Mouse (Mus musculus) embryonic facial prominence, embryonic 15.5 days (tissue): ENCODE results near the gene Dab2. TPM values are rescaled to one million over a fixed set of nuclear protein-coding genes. Genes with fewer than 3 reads are reported as not detected.
A peak's percentile ranks its signal among the peaks of the same experiment; 100 is the strongest.

ENCODE experiments used
- ATAC-seq: fragments of 200-750 bp; cut with Nextera tagmentation; 2 replicates; pipeline ENCODE4 v1.8.0; 2017; ENCODE audit warnings: low read depth, moderate TSS enrichment; ENCODE audit not compliant: insufficient number of reproducible peaks, low FRiP score, low TSS enrichment
- H3K27ac ChIP-seq: fragments of 300-500 bp; sonication (generic); replicated peaks from 2 replicates; pipeline ENCODE4 v1.5.1; 2015; ENCODE audit warnings: mild to moderate bottlenecking, inconsistent platforms
- H3K27me3 ChIP-seq: fragments of 300-500 bp; sonication (generic); 2 replicates; pipeline ENCODE4 v1.6.1; 2015; ENCODE audit warnings: inconsistent platforms
- H3K36me3 ChIP-seq: fragments of 300-500 bp; sonication (generic); 2 replicates; pipeline ENCODE4 v1.6.1; 2015; ENCODE audit warnings: mild to moderate bottlenecking, inconsistent platforms
- H3K4me1 ChIP-seq: fragments of 300-500 bp; sonication (generic); 2 replicates; pipeline ENCODE4 v1.6.1; 2015; ENCODE audit warnings: inconsistent platforms
- H3K4me2 ChIP-seq: fragments of 300-500 bp; sonication (generic); replicated peaks from 2 replicates; pipeline ENCODE4 v1.6.1; 2015; ENCODE audit warnings: mild to moderate bottlenecking, inconsistent platforms
- H3K4me3 ChIP-seq: fragments of 300-500 bp; sonication (generic); replicated peaks from 2 replicates; pipeline ENCODE4 v1.5.1; 2015; ENCODE audit warnings: mild to moderate bottlenecking, inconsistent platforms
- H3K9ac ChIP-seq: fragments of 300-500 bp; sonication (generic); 2 replicates; pipeline ENCODE4 v1.6.1; 2015; ENCODE audit warnings: inconsistent platforms
- H3K9me3 ChIP-seq: fragments of 300-500 bp; sonication (generic); replicated peaks from 2 replicates; pipeline ENCODE4 v1.6.1; 2016; ENCODE audit warnings: inconsistent platforms
- WGBS: fragments of 180-500 bp; shearing (Covaris S2); methylation state at CpG from one replicate; pipeline ENCODE4 v1.1.7; 2015; 5-methylcytosine and 5-hydroxymethylcytosine counted together
- polyA plus RNA-seq: library from polyadenylated mRNA; unstranded; fragments of >200 nt; fragmentation: Nextera tagmentation; extraction: Ambion mirVana; gene quantifications from 2 replicates; pipeline ENCODE4 v1.2.1, GENCODE M21; 2015

Dab2 gene
- polyA plus RNA-seq, 1 experiment from 2014 or later = 81.5 TPM

GRCm38 (mm10) chr15:6296071-6296470 is 3.5 kb upstream of the Dab2 start:
- H3K27me3 ChIP-seq = no peaks in the 10 kb centered on the region
- WGBS = 64% methylated on average over 2 of the region's 2 CpGs
- ATAC-seq = no peak
- no peaks in the 10 kb centered on the region for H3K36me3 ChIP-seq
- H3K27ac ChIP-seq = no peak overlapping the region
- H3K4me3 ChIP-seq = no peak overlapping the region
- H3K4me1 ChIP-seq = no peaks in the 10 kb centered on the region
- H3K9ac ChIP-seq = no peak overlapping the region
- no peak overlapping the region for H3K4me2 ChIP-seq
- H3K9me3 ChIP-seq = no peaks in the 10 kb centered on the region

DNA sequence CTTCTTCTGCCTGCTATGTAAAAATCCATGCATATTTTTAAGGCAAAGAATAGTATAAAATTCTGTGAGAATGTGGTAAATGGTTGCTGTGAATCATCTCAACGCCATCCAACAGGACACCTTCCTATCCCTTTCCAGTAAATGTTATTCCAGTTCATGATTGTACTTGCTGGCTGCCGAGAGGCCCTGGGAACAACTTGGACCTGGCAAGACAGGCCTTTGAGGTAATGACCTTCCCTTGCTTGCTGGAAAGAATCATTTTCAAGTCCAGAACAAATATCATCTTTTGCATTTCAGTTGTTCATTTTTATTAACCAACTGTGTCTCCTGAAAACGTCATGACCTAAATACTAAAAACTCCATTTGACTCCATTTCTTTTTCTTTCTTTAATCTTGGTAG is 862 bp upstream of the Dab2 start:
- Histone ChIP-seq H3K9me3 (no peaks in the 10 kb centered on the region), H3K9ac (no peak overlapping the region), H3K4me3 (no peak overlapping the region), H3K36me3 (no peaks in the 10 kb centered on the region), H3K27ac (no peak overlapping the region), H3K4me1 (no peaks in the 10 kb centered on the region), H3K27me3 (no peaks in the 10 kb centered on the region), H3K4me2 (no peak overlapping the region)
- ATAC-seq = no peak
- WGBS = 84% methylated on average over 3 of the region's 3 CpGs

GRCm38 (mm10) chr15:6302219-6302618 is 2.6 kb downstream of the Dab2 start:
- H3K4me3 ChIP-seq = no peak overlapping the region
- no peaks in the 10 kb centered on the region for H3K27me3 ChIP-seq
- no peaks in the 10 kb centered on the region for H3K36me3 ChIP-seq
- no peaks in the 10 kb centered on the region for H3K9me3 ChIP-seq
- H3K4me1 ChIP-seq = no peaks in the 10 kb centered on the region
- no peak for ATAC-seq
- H3K4me2 ChIP-seq = no peak overlapping the region
- WGBS = 72% methylated on average over 4 of the region's 4 CpGs
- H3K27ac ChIP-seq = no peak overlapping the region
- H3K9ac ChIP-seq = no peak overlapping the region

DNA sequence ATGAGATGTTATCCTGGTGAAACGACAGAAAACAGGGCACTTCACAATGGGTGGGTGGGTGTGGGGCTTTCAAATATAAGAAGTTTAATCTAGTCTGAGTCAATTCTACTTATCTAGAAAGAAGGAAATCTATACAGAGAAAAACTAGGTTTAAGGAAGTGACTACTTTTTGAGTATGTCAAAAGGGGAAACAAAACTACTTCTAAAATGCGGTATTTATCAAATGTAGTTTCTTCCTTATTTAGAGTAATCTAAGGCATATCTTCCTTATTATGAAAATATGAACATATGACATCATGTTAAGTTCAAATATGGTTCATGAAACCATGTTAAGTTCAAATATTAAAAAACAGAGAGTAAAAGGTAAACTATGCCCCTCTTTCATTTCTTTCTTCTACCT is 4.2 kb downstream of the Dab2 start:
- Histone ChIP-seq H3K4me1 (no peaks in the 10 kb centered on the region), H3K4me2 (no peak overlapping the region), H3K9ac (no peak overlapping the region), H3K9me3 (no peaks in the 10 kb centered on the region), H3K36me3 (no peaks in the 10 kb centered on the region), H3K27me3 (no peaks in the 10 kb centered on the region), H3K4me3 (no peak overlapping the region), H3K27ac (no peak overlapping the region)
- no peak for ATAC-seq
- 63% methylated on average over 2 of the region's 2 CpGs for WGBS

DNA sequence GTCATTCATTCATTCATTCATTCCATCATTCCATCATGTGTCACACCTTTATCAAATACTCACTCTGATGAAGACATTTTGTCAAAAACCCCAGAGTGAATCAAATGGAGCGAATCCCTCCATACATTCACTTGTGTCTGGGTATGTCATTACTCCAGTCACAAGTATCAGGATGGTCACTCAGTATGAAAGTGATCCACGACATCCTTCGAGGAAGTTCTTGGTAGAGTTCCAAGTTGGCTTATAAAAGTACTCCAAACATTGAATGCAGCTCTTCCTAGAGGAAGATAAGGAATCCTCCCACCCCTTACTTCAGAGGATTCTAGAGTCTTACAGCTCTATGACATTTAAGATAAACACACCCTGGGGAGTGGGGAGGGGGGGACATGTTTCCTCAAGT is 10.0 kb downstream of the Dab2 start:
- no peak overlapping the region for H3K27ac ChIP-seq
- 88% methylated on average over 3 of the region's 3 CpGs for WGBS
- no peak overlapping the region for H3K4me2 ChIP-seq
- no peak for ATAC-seq
- no peaks in the 10 kb centered on the region for H3K9me3 ChIP-seq
- H3K4me1 ChIP-seq = no peaks in the 10 kb centered on the region
- H3K9ac ChIP-seq = no peak overlapping the region
- H3K36me3 ChIP-seq = no peaks in the 10 kb centered on the region
- H3K27me3 ChIP-seq = no peaks in the 10 kb centered on the region
- H3K4me3 ChIP-seq = no peak overlapping the region

- Histone ChIP-seq H3K4me3 (no peak overlapping the region), H3K36me3 (no peaks in the 10 kb centered on the region)
- WGBS = 56% methylated on average over 4 of the region's 4 CpGs
Measured at GRCm38 (mm10) chr15:6310417-6310816, 10.8 kb downstream of the Dab2 start.

GRCm38 (mm10) chr15:6312396-6312795 is 12.8 kb downstream of the Dab2 start:
- H3K27me3 ChIP-seq = no peaks in the 10 kb centered on the region
- 81% methylated on average over 3 of the region's 3 CpGs for WGBS
- H3K27ac ChIP-seq = no peak overlapping the region
- H3K9ac ChIP-seq = no peak overlapping the region
- no peaks in the 10 kb centered on the region for H3K4me1 ChIP-seq
- H3K9me3 ChIP-seq = no peaks in the 10 kb centered on the region
- no peak for ATAC-seq
- H3K36me3 ChIP-seq = no peaks in the 10 kb centered on the region
- H3K4me3 ChIP-seq = no peak overlapping the region
- no peak overlapping the region for H3K4me2 ChIP-seq

More at GRCm38 (mm10) chr15:6310417-6310816, 10.8 kb downstream of the Dab2 start:
- Histone ChIP-seq H3K9me3 (no peaks in the 10 kb centered on the region), H3K9ac (no peak overlapping the region), H3K4me2 (no peak overlapping the region), H3K27me3 (no peaks in the 10 kb centered on the region), H3K4me1 (no peaks in the 10 kb centered on the region), H3K27ac (no peak overlapping the region)
- ATAC-seq = peak; percentile 51; the same call in 1 of the 2 replicates

DNA sequence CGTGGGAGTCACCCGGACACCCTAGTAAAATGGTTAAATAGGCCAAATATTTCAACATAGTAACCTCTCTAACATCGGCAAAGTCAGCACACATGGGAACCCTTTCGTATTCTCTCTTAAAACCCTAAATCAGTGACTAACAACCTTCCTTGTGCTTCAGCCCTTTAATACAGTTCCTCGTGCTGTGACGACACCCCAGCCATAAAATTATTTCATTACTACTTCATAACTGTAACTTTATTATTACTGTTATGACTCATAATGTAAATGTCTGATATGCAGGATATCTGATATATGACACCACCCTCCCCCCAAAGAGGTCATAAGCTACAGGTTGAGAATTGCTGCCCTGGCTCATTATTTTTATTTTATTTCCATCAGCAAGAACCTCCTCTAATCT is 19.8 kb downstream of the Dab2 start:
- Histone ChIP-seq H3K9ac (no peak overlapping the region), H3K4me3 (no peak overlapping the region), H3K27ac (no peak overlapping the region), H3K27me3 (no peaks in the 10 kb centered on the region), H3K4me1 (0 out of 2 replicates have a peak, but pooled peaks cover 3% of the 10 kb centered on the region), H3K4me2 (no peak overlapping the region), H3K36me3 (no peaks in the 10 kb centered on the region), H3K9me3 (no peaks in the 10 kb centered on the region)
- 80% methylated on average over 6 of the region's 6 CpGs for WGBS
- no peak for ATAC-seq

DNA sequence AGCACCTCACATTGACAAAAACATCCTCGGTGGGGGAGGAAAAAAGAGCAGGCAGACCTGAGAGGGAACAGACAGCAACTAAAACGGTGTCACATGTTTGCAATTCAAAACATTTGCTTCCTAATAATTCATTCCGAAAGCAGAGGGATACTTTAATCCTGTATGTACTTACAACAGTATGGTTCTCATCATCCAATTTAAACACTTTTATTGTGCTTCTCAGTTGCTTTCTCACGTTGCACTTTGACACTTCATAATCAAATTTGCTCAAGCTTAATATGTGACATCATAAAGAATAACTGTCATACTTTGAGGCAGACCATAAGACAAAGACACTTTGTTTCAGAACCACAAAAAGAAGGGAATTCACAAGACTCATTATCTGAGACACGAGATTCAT is 20.9 kb downstream of the Dab2 start:
- Histone ChIP-seq H3K4me3 (no peak overlapping the region), H3K27me3 (no peaks in the 10 kb centered on the region), H3K4me1 (0 out of 2 replicates have a peak, but pooled peaks cover 3% of the 10 kb centered on the region), H3K9ac (no peak overlapping the region), H3K4me2 (no peak overlapping the region), H3K27ac (no peak overlapping the region), H3K36me3 (no peaks in the 10 kb centered on the region), H3K9me3 (no peaks in the 10 kb centered on the region)
- 18% methylated on average over 5 of the region's 5 CpGs for WGBS
- no peak for ATAC-seq

- H3K9ac ChIP-seq = no peak overlapping the region
- H3K27ac ChIP-seq = no peak overlapping the region
- no peak overlapping the region for H3K4me2 ChIP-seq
- ATAC-seq = no peak
- no peaks in the 10 kb centered on the region for H3K27me3 ChIP-seq
- no peaks in the 10 kb centered on the region for H3K9me3 ChIP-seq
- WGBS = 73% methylated on average over 4 of the region's 4 CpGs
- no peaks in the 10 kb centered on the region for H3K36me3 ChIP-seq
- H3K4me3 ChIP-seq = no peak overlapping the region
- H3K4me1 ChIP-seq = 0 out of 2 replicates have a peak, but pooled peaks cover 3% of the 10 kb centered on the region
Measured at GRCm38 (mm10) chr15:6321263-6321662, 21.7 kb downstream of the Dab2 start.

- Histone ChIP-seq H3K4me2 (no peak overlapping the region), H3K4me1 (0 out of 2 replicates have a peak, but pooled peaks cover 3% of the 10 kb centered on the region), H3K27me3 (no peaks in the 10 kb centered on the region), H3K36me3 (no peaks in the 10 kb centered on the region), H3K27ac (no peak overlapping the region), H3K9ac (no peak overlapping the region), H3K9me3 (no peaks in the 10 kb centered on the region), H3K4me3 (no peak overlapping the region)
- no peak for ATAC-seq
- WGBS = 31% methylated on average over 5 of the region's 5 CpGs
Measured at GRCm38 (mm10) chr15:6322311-6322710, 22.7 kb downstream of the Dab2 start.

DNA sequence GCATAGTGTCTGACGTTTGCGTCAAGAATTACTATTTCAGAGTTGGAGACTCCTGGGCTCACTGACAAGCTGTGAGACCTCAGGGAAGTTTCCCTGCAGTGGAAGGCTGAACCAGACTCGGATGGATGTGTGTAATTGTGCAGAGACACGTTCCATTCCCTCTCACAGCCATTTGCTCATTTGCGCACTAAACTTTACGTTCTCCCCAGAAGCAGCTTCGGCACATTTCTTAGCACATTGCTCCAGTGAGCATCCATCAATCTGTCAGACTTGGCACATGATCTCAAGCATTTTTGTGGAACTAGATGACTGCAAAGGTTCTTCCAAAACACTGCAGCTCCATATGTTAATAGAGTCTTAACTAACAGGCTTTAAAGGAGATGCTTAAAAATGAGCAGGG is 24.0 kb downstream of the Dab2 start:
- WGBS = 58% methylated on average over 7 of the region's 7 CpGs

More for the DNA sequence above, 24.0 kb downstream of the Dab2 start:
- H3K4me3 ChIP-seq = no peak overlapping the region
- no peaks in the 10 kb centered on the region for H3K27me3 ChIP-seq
- H3K9ac ChIP-seq = no peak overlapping the region
- H3K36me3 ChIP-seq = no peaks in the 10 kb centered on the region
- no peak overlapping the region for H3K4me2 ChIP-seq
- H3K9me3 ChIP-seq = no peaks in the 10 kb centered on the region
- no peak overlapping the region for H3K27ac ChIP-seq
- H3K4me1 ChIP-seq = 0 out of 2 replicates have a peak, but pooled peaks cover 3% of the 10 kb centered on the region
- no peak for ATAC-seq
